Mouse (Mus musculus) forebrain, postnatal 0 days (tissue): ENCODE measurements around the gene Nmrk2. TPM values are rescaled to one million over a fixed set of nuclear protein-coding genes. Genes with fewer than 3 reads are reported as not detected.
"Not testable (repeated sequence)": the region's sequence is repeated elsewhere in the genome, so short reads cannot be mapped to it uniquely, and the experiment has no call there.

Experiments
- ATAC-seq: fragments of 200-750 bp; cut with Nextera tagmentation; 2 replicates; pipeline ENCODE4 v1.8.0; 2017; ENCODE audit warnings: mild to moderate bottlenecking, moderate library complexity
- DNase-seq: peaks from one replicate; pipeline ENCODE4 v3.0.0-alpha.2; 2015
- H3K27ac ChIP-seq: fragments of 300-500 bp; sonication (generic); 2 replicates; pipeline ENCODE4 v1.5.1; 2014; ENCODE audit warnings: low read depth, mild to moderate bottlenecking, antibody characterized with exemption, low read length, moderate library complexity, mixed read lengths
- H3K27me3 ChIP-seq: fragments of 300-500 bp; sonication (generic); 2 replicates; pipeline ENCODE4 v1.6.1; 2014; ENCODE audit warnings: mild to moderate bottlenecking, low read length, mixed read lengths; ENCODE audit not compliant: insufficient read depth
- H3K36me3 ChIP-seq: fragments of 300-500 bp; sonication (generic); 2 replicates; pipeline ENCODE4 v1.6.1; 2014; ENCODE audit warnings: mild to moderate bottlenecking, moderate library complexity; ENCODE audit not compliant: insufficient read depth
- H3K4me1 ChIP-seq: fragments of 300-500 bp; sonication (generic); 2 replicates; pipeline ENCODE4 v1.6.1; 2014; ENCODE audit warnings: antibody characterized with exemption; ENCODE audit not compliant: insufficient read depth
- H3K4me2 ChIP-seq: fragments of 300-500 bp; sonication (generic); 2 replicates; pipeline ENCODE4 v1.6.1; 2014; ENCODE audit warnings: low read depth, mild to moderate bottlenecking, moderate library complexity
- H3K4me3 ChIP-seq: fragments of 300-500 bp; sonication (generic); 2 replicates; pipeline ENCODE4 v1.5.1; 2014; ENCODE audit warnings: low read depth, low read length, mixed read lengths
- H3K9ac ChIP-seq: fragments of 300-500 bp; sonication (generic); 2 replicates; pipeline ENCODE4 v1.6.1; 2014; ENCODE audit warnings: mild to moderate bottlenecking
- H3K9me3 ChIP-seq: fragments of 300-500 bp; sonication (generic); 2 replicates; pipeline ENCODE4 v1.6.1; 2016; ENCODE audit warnings: low read length
- CTCF ChIP-seq: sonication (generic); IDR thresholded peaks from 2 replicates; pipeline ENCODE4 v1.5.1; 2016; ENCODE audit warnings: antibody characterized with exemption, control low read depth, low read depth
- WGBS: fragments of 180-500 bp; shearing (Covaris S2); extraction: QIAGEN DNeasy Blood & Tissue Kit; methylation state at CpG from one replicate; pipeline ENCODE4 v1.1.7; 2014; 5-methylcytosine and 5-hydroxymethylcytosine counted together
- polyA plus RNA-seq: library from polyadenylated mRNA; unstranded; fragments of >200 nt; fragmentation: Nextera tagmentation; extraction: Ambion mirVana; gene quantifications from 2 replicates; pipeline ENCODE4 v1.2.1, GENCODE M21; 2015
- total RNA-seq: library from RNA; depleted of rRNA; stranded (reverse); fragments of >200 nt; gene quantifications from 2 replicates; pipeline ENCODE4 v1.2.3, GENCODE M21; 2014

Gene Nmrk2
- total and polyA plus RNA-seq, 2 experiments from 2014 or later: not detected

DNA sequence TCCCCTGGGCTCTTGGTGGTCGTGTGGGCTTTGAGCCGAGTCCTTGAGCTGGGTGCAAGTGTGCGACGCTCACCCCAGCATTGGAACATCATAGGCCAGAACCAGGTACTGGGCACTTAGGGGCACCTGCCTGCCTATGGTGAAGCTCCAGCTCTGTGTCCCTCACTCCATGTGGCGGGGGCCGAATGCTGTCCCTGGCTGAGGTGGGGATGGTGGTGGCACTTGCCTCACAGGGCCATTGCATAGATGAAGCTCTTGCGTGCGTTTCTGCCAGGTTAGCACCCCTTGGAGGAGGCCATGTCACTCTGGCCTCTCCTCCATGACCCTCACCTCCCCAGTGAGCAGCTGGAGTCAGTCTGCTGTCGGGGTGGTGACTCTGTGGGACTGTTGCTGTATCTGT, 14.7 kb downstream of the Nmrk2 start:
- H3K4me3 ChIP-seq: no peak overlapping the region
- H3K9ac ChIP-seq: no peak overlapping the region
- DNase-seq (no peak), ATAC-seq (no peak)
- H3K4me2 ChIP-seq: no peak overlapping the region
- no peak for TF ChIP-seq CTCF
- no peaks in the 10 kb centered on the region for H3K9me3 ChIP-seq
- H3K4me1 ChIP-seq: peaks cover 10% of the 10 kb centered on the region
- H3K36me3 ChIP-seq: peaks cover 42% of the 10 kb centered on the region
- no peaks in the 10 kb centered on the region for H3K27me3 ChIP-seq
- 95% methylated on average over 9 of the region's 9 CpGs for WGBS
- no peak overlapping the region for H3K27ac ChIP-seq

DNA sequence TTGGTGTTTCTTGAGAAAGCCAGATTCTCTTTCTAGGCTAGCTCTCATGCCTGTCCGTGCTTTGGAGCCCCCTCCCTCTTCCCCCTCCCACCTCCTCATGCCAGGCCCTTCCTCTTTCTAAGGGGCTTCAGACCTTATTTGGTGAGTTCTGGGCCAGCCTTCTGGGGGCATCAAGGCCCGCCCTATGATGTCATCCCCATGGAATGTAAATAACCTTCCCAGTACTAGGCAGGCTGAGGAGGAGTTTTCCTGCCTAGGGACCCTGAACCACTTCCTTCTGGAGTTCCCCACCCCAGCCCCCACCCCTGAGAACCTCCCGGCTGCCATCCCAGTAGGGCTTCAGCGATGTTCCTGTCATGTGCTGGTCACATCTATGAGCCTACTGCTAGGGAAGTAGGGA, 17.1 kb downstream of the Nmrk2 start:
- H3K9me3 ChIP-seq: no peaks in the 10 kb centered on the region
- no peak for ATAC-seq
- H3K4me1 ChIP-seq: peaks cover 5% of the 10 kb centered on the region
- no peak overlapping the region for H3K27ac ChIP-seq
- no peaks in the 10 kb centered on the region for H3K27me3 ChIP-seq
- no peak overlapping the region for H3K9ac ChIP-seq
- WGBS: 53% methylated on average over 4 of the region's 4 CpGs
- DNase-seq: no peak
- H3K4me3 ChIP-seq: no peak overlapping the region
- TF ChIP-seq CTCF: no peak
- H3K36me3 ChIP-seq: peaks cover 53% of the 10 kb centered on the region
- no peak overlapping the region for H3K4me2 ChIP-seq

DNA sequence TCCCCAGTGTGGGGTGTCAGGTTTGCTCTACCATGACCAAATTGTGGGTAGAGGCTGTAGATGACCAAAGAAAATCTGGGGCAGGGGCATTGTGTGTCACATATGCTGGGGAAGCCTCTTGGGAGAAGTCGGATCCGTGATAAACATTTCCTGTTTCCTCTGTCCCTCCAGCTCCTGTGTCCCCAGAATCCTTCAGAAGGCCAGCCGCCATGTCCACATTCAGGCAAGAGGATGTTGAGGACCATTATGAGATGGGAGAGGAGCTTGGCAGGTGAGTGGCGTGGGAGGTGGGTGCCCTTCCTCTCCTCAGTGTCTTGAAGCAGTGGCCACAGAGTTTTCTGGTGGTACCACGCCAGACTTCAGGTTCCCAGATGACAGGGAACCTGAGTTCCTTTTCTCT, 18.0 kb downstream of the Nmrk2 start, which contains the start of gene 4930442H23Rik:
Gene 4930442H23Rik (minus strand): TSS at position 45 of the 400 bp plus-strand sequence.
- DNase-seq: no peak
- H3K9me3 ChIP-seq: no peaks in the 10 kb centered on the region
- WGBS: 92% methylated on average over 5 of the region's 5 CpGs
- no peak for TF ChIP-seq CTCF
- peak within 1 kb of the TSS; percentile 58 for H3K4me2 ChIP-seq
- no peak for ATAC-seq
- peaks cover 5% of the 10 kb centered on the region for H3K4me1 ChIP-seq
- H3K27me3 ChIP-seq: no peaks in the 10 kb centered on the region
- H3K27ac ChIP-seq: peak within 1 kb of the TSS; percentile 91
- peak within 1 kb of the TSS; percentile 64 for H3K9ac ChIP-seq
- peak within 1 kb of the TSS; percentile 58 for H3K4me3 ChIP-seq
- peaks cover 63% of the 10 kb centered on the region for H3K36me3 ChIP-seq

DNA sequence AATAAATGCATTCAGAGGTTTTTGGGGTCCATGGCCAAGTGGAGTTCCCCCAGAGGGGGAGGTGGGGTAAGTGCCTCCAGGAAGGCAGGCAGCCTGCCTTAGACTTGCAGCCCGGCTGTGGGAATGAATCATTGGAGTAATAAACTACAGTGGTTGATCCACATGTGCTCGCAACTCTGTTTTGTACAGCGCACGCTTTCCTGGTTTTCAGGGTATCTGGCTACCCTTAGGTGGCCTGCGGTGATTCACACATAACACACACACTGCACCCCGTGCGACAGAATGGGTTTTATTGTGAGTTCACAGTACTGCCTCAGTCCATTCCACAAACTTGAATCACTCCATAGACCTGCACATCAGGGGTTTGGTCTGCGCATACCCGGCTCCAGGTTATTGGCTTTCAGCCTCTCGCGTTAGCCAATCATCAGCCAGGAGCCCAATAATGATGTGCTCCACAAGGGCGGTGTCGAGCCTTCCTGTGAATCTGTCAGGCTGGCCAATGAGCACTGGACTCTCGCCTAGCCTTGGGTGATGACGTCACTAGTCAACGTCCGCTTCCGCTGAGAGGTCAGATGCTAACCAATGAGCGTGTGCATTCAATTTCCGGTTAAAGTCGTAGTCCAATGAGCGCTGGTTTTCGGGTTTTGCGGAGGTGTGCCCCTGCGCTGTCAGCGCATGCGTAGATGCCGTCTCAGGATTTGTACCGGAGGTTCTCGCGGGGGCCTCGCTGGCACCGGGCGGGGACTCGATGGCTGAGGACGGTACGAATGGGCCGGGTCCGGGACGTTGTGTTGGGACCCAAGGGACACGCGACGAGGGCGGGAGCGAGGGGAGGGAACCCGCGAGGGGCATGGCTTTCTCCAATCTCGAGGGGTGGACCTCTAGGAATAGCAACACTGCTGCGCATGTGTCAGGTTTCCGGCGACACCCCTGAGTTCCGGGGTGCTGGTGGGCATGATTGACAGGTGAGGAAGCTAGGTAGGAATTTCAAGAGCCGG, 19.2 kb downstream of the Nmrk2 start, which contains the start of gene Dapk3:
Gene Dapk3 (plus strand): TSS at position 670 of the 998 bp plus-strand sequence.
- H3K9me3 ChIP-seq: no peaks in the 10 kb centered on the region
- 5% methylated on average over 53 of the region's 53 CpGs for WGBS
- peak within 1 kb of the TSS; percentile 64 for H3K9ac ChIP-seq
- TF ChIP-seq CTCF: peak; percentile 6; the same call in 1 of the 2 replicates
- H3K4me3 ChIP-seq: peak within 1 kb of the TSS; percentile 58
- peak; percentile 93 for ATAC-seq
- peaks cover 5% of the 10 kb centered on the region for H3K4me1 ChIP-seq
- DNase-seq: peak; percentile 99
- H3K27me3 ChIP-seq: no peaks in the 10 kb centered on the region
- H3K4me2 ChIP-seq: peak within 1 kb of the TSS; percentile 58
- H3K27ac ChIP-seq: peak within 1 kb of the TSS; percentile 91
- peaks cover 75% of the 10 kb centered on the region for H3K36me3 ChIP-seq

DNA sequence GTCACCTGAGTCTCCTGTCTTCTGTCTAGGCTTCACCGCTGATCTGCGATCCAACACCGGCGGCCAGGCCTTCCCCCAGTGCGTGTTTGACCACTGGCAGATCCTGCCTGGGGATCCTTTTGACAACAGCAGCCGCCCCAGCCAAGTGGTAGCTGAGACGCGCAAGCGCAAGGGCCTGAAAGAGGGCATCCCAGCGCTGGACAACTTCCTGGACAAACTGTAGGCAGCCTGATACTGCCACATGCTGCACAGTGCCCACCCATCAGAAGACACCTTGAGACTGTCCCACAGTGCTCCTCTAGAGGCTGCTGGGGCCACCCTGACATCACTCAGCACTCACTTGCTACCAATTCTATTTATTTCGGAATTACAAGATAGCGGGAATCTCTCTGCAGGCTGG, 20.0 kb downstream of the Nmrk2 start:
- H3K27ac ChIP-seq, H3K4me3 ChIP-seq, H3K9ac ChIP-seq, H3K4me2 ChIP-seq, DNase-seq, H3K27me3 ChIP-seq, H3K9me3 ChIP-seq, ATAC-seq, H3K4me1 ChIP-seq: not testable (repeated sequence)
- 72% methylated on average over 12 of the region's 12 CpGs for WGBS
- peaks cover 71% of the 10 kb centered on the region for H3K36me3 ChIP-seq

DNA sequence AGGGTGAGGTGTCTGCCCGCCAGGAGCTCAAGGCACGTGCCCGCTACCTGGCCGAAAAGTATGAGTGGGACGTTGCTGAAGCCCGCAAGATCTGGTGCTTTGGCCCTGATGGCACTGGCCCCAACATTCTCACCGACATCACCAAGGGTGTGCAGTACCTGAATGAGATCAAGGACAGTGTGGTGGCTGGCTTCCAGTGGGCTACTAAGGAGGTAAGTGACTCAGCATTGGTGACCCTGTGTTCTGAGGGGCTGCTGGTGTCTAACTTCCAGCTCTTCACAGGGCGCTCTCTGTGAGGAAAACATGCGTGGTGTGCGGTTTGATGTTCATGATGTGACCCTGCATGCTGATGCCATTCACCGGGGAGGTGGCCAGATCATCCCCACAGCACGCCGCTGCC, 20.9 kb downstream of the Nmrk2 start:
- no peak for TF ChIP-seq CTCF
- 90% methylated on average over 13 of the region's 13 CpGs for WGBS
- Histone ChIP-seq H3K4me3 (no peak overlapping the region), H3K27me3 (no peaks in the 10 kb centered on the region), H3K27ac (no peak overlapping the region), H3K9me3 (no peaks in the 10 kb centered on the region), H3K4me2 (no peak overlapping the region), H3K4me1 (peaks cover 5% of the 10 kb centered on the region), H3K9ac (no peak overlapping the region), H3K36me3 (peaks cover 68% of the 10 kb centered on the region)
- ATAC-seq: no peak
- DNase-seq: no peak
